Mouse (Mus musculus): ENCODE results near the gene Tcerg1l.

Tcerg1l gene

DNA sequence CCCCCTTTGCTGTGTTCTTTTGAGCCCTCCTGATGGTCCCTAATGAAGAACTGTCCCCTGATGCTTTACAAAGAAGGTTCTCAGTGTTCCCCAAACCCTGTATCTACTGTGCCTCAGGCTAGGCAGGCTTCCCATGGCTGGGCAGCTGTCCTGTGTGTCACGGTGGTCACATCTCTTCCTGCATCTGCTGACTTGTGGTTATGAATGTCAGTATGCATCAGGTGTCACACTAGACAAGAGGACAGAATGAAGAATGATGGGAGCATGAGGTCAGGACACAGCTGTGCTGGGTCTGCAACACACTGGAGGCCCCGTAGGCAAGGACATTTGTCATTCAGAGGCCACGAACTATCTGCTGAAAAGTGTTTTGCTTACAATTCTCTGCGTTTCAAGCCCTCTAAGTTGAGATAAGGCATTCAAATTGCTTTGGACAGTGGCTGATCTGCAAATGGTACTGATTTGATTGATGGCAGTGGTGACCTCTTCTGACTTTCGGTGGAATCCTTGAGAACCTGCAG lies 159.8 kb downstream of the Tcerg1l start:
- in situ Hi-C loops (cut with MboI; ENCODE audit: low sequenced_read_pairs) = no loop called here

DNA sequence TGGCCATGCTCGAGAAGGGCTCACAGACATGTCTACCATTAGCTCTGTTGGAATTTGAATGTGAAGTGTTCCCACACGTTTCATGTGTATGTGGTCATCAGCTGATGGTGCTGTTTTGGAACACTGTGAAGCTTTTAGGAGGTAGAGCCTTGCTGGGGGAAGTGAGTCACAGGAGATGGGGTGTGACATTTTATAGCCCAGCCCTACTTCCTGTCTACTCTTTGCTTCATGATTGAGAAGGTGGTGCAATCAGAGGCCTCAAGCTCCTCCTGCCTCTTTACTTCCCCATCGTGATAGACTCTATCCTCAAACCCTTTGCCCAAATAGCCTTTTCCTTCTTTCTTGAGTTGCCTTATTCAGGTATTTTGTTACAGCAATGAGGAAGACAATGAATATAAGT lies 173.3 kb downstream of the Tcerg1l start:
- in situ Hi-C loops (cut with MboI; ENCODE audit: low sequenced_read_pairs) = no loop called here

DNA sequence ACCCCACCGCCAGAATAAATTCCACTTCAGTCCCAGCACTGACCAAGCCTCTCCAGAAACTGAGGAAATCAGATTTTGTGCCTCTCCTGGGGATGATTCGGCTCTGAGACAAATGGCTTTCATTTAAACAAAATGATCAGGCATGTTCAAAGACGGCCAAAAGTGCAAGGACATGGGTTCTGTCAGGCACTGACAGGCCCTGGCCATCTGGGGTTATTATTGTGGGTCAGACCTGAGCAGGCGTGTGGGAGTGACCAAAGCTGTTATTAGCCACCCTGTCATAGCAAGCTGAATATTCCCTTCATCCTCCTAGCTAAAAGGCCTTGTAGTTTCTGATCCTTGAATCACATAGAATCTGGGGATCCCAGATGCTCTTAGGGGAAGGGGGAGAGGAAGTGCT lies 174.6 kb downstream of the Tcerg1l start:
- in situ Hi-C loops (cut with MboI; ENCODE audit: low sequenced_read_pairs) = no loop called here

DNA sequence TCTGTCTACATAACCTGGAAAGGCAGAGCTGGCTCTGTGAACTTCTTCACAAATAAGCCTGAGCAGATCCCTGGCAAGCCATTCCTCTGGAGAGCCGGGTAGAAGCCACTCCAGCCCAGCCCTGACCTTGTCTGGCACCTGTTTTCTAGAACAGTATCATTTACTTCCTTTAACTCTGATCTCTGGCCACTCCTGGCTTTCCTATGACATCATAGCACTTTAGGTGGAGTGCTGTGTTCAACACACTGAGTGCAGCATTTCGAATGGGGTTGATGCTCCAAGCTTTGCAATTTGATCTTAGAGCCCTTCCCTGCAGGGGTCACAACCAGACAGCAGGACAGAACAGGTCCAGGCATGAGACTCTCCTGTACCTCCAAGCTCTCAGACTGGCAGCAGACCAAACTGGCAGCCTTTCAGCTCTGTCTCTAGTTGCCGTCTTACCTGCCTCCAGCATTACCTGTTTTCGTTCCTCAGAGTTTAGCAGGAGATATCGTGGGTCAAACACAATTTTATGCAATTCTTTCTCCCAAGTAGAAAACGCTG lies 179.9 kb downstream of the Tcerg1l start:
- in situ Hi-C loops (cut with MboI; ENCODE audit: low sequenced_read_pairs) = no loop called here

DNA sequence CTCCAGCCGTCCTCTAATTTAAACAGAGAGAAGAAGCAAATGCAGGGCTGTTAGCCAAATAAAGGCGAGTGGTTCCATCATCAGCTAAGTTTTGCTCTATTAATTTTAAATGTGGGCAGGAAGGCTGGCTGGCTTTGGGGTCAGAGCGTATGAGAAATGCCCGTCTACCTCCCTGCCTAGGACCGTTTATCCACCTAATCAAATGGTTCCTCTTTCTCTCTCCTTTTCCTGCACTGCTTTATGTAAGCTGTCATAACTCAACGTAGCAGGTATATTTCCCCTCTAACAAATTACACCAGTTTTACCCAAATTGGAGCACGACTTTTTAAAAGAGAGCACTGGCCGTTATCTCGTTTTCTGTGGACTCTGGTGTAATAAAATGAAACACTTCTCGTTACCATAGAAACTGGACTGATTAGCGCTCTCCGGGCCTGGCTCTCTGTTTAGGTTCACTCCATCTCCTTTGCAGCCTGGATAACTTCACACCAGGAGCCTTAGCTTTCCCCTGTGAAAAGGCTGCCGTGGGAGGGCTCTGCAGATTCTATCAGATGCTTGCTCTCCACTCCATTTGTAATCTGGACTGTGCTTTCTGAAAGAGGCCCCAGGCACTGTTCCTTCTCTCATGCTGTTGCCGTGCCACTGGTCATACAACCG lies 182.2 kb downstream of the Tcerg1l start:
- in situ Hi-C loops (cut with MboI; ENCODE audit: low sequenced_read_pairs) = no loop called here

DNA sequence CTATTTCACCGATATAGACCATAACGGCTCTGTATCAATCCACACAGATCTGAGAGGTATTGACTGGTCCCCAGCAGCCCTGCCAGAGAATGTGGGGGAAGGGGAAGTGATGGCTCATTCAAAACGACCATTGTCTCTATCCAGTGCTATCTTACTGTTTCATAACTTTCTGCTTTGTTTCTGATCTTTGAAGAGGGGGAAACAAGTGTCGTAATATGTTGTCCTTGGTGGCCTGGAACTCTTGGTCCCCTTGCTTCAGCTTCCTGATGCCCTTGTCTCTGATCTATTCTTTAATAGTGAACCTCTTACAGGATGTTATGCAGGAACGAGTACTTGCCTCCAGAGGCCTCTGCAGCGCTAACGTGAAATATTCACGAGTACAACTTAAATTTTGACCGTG lies 182.8 kb downstream of the Tcerg1l start:
- in situ Hi-C loops (cut with MboI; ENCODE audit: low sequenced_read_pairs) = no loop called here

DNA sequence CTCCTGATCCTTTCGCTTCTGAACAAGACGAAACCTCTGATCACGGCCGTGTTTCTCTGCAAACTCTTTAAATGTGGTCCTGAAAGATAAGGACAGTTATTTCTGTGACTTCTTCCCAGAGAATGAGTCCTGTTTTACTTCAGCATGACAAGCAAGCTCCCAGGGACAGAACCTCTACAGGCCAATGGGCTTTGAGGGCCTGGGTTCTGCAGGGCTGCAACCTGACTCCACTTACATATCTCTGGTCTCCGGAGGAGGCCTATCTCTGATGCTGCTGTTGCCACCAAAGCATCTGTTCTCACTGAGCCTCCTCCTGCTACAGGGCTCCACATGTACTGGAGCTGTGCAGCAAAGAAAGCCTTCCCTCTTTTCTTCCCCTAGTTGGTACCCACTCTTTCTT lies 187.8 kb downstream of the Tcerg1l start:
- in situ Hi-C loops (cut with MboI; ENCODE audit: low sequenced_read_pairs) = no loop called here

DNA sequence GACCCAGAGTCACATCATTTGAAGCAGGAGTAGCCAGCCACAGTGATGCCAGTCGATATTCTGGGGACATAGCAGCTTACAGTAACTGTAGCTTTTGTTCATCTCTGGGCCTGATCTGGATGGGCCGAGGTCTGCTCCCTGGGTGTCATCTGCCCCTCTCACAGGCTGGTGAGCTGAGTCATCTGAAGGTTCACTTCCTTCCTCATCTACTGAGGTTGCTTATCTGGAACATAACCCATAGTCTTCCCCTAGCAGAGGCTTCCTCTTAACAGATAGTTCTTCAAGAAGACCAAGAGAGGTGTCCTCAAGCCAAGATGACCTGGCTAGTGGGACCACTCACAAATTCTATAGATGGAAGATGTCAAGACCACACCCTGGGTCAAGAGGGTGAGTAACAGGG lies 192.4 kb downstream of the Tcerg1l start:
- in situ Hi-C loops (cut with MboI; ENCODE audit: low sequenced_read_pairs) = no loop called here

DNA sequence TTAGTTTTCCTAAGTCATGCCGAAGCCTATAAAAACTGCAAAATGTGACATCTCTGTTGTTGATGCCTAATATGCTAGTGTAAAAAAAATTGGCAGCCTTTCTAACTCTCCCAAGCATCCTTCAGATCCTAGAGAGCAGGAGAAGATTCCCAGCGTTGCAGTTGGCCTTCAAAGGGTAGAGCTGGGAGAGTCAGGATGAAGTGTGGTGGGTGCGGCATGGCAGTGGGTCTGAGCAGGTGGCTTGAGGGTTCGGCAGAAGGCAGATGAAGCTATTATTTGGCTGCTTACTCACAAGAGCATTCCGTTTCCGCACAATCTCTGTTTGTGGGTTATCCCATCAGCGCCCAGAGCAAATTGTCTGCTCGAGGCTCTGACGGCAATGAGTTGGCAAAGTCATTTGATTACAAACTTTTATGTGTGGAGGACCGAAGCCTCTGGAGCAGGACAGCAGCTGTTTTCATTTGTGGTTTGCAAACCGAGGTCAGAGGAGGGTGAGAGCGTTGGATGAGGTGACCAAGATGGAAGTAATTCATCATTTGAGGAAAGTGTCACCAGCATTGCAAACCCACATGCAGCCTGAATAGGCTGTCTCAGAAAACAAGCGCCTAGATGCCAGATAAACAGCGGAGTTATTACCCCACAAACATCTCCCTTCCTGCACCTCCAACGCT lies 195.2 kb downstream of the Tcerg1l start:
- in situ Hi-C loops (cut with MboI; ENCODE audit: low sequenced_read_pairs) = no loop called here

DNA sequence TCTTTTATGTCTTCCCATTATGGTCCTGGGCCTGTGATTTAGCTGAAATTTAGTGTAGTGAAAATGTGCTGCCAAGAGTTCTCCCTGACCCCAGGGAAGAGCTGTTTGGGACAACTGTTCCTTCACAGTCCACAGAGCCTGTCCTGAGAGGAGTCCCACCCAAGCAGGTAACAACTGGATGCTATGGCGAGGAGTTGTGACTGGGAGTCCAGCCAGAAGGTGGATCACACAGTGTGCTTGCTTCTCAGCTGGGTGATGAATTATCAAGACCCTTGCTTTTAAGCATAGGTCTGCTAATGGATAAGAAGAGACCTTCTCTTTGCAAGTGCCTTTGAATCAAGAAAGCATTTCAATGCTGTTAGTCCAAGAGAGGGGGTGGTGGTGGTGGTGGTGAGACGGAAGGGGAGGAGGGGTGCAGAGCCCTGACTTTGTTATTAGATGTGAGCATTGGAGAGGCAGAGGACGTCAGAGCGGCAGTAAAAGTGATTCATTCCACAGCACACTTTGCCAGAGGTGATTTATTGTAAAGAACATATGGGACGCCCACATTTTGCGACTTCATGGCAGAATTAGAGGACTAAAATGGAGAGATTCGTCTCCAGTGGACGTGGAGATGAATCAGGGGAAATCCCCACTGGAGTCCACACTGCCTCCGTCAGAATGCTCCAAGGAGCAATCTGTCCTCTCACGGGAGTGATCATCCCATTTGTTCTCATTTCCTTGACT lies 198.0 kb downstream of the Tcerg1l start:
- in situ Hi-C loops (cut with MboI; ENCODE audit: low sequenced_read_pairs) = no loop called here

DNA sequence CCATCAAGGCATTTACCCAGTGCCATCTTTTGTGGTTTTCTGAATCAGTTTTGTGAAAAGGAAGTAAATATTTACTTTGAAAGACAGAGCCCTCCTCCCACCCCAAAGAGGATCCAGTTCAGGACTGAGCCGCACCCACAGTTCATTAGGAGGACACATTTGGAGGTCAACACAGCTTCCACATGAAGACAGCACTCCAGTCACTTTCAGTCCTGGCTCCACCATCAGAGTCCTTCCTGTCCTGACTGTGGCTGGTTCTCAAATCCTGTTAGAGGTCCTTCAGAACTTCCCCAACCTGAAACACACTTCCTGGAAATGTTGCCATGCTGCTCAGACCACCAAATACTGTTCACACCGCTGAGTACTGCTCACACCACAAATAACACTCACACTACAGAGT lies 201.4 kb downstream of the Tcerg1l start:
- in situ Hi-C loops (cut with MboI; ENCODE audit: low sequenced_read_pairs) = no loop called here

DNA sequence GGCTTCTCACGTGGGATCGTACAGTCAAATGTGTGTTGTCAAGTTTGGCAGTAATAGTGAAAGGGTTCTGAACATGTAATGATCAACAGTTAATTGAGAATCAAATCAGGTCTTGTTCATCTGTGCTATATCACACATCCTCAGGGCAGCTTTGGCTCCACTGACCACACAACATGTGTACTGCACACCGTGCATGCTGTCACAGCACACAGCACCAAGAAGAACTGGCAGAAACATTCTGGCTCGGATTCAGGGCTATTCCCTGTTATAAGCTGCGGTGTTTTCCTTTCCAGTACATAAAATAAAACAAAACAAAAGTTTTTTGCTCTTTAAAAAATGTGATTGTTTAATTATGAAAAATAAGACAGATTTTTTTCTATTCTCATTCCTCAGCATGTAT lies 213.3 kb downstream of the Tcerg1l start:
- in situ Hi-C loops (cut with MboI; ENCODE audit: low sequenced_read_pairs) = no loop called here

DNA sequence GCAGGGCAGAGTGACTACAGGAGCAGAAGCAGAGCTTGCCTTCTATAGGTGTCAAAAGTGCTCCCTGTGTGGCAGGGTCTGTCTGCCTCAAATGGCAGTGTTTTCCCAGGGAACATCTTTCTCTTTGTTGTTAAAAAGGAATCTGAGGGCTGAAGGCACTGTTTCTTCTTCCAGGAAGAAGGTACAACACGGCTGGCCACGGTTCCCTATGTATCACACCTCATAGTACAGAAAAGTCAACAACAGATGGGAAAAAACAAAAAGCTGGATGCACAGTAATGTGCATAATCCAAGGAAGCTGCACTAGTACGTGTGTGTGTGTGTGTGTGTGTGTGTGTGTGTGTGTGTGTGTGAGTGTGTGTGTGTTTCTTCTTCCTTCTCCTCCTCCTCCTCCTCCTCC lies 215.3 kb downstream of the Tcerg1l start:
- in situ Hi-C loops (cut with MboI; ENCODE audit: low sequenced_read_pairs) = no loop called here

DNA sequence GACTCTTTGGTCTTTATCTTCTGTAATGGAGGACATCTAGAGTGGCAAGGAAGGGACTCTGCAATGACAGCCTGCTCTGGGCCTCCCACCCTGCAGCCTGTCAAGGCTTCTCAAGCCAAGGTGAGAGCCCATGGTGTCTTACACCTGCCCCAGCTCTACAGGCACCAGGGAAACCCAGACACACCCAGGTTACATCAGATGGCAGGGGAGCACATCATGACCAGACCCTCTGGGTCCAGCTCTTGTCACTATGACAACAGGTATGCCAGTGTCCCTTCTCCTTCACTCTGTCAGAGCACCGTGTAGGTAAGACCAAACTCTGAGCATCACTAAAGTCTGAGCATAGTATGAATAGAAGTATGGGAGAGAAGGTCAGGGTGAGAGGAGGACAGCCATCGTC lies 218.9 kb downstream of the Tcerg1l start:
- in situ Hi-C loops (cut with MboI; ENCODE audit: low sequenced_read_pairs) = no loop called here

DNA sequence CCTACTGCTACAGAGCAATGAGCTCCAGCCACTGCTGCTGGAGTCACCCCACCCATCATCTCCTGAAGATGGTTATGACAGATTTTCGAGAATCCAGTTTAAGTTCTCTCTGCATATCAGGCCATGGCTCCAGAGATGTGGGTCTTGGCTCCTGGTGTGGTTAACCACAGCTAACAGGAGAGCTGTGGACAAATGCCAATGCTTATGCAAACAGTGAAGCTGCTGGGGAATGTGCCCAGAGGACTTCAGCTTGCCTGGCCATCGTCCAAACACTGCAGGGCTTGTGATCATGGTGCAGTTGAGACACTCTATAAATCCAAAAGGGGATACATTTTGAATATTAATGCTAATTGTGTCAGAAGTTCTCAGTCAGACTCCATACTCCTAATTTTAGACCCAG lies 221.5 kb downstream of the Tcerg1l start:
- in situ Hi-C loops (cut with MboI; ENCODE audit: low sequenced_read_pairs) = no loop called here

DNA sequence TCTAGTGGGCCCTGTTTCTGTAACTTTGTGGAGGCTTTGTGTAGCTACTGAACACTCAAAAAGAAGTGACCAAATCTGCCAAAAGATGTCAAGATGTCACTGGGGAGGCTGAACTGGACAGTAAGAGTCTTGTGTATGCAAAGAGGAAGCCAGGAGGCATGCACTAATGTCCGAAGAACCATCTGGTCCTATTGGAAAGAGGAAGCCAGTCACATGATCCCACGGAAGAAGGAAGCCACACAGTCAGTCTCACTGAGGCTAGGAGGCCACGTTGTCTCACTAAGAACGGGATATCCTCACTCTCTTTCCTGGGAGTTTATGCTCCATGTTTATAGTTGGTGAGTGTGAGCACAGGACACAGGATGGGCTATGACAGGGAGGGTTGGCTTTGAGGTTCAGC lies 227.1 kb downstream of the Tcerg1l start:
- in situ Hi-C loops (cut with MboI; ENCODE audit: low sequenced_read_pairs) = no loop called here
